Mouse (Mus musculus) right cerebral cortex, postnatal 36 days (tissue): ENCODE data around the gene Tia1.

Experiments
- DNase-seq, 2 experiments: peaks; one replicate each; pipeline ENCODE4 v3.0.0; 2022; ENCODE audit warnings: low spot score in 2 of 2, mixed read lengths in 1 of 2

Tia1 gene

DNA sequence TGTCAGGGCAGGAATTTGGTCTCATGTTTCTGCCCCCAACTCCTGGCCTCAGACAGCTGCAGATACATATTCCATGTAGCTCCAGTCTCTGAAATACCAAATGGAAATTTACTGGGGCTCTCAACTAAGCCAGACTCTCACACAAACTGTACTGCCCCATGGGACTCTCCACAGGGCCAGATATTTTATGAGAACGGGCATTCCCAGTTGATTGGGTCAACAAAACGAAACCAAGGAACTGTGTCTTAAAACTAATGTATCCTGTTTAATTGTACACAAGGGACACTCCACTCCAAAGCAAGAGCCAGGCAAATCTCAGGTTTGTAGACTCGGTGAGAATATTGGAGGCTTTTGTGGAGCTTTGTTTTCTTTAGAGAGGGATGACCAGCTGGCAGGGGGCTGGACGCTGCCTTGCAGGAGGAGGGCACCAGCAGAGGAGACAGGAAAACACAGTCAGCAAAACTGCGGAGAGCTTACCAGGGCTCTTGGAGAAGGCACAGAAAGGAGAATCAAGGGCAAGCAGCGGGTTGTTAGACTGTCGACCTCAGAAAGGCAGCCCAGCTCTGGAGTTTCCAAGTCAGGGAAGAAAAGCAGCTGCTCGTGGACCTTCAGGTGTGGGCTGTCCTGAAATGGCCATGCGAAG is 76.3 kb downstream of the Tia1 start:
- DNase-seq = no peak

DNA sequence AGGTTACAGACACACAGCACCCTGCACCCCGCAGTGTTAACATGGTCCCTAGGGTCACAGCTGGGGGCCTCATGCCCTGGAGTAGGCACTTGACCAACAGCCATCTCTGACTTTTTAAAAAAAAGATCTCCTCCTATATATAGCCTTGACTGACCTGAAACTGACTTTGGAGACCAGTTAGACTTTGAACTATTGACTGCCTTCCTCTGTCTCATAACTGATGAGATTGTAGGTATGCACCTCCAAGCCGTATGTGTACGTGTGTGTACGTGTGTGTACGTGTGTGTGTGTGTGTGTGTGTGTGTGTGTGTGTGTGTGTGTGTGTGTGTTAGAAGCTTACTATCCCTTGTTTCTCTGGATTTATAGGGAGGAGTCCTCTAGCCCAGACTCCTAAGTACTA is 77.9 kb downstream of the Tia1 start:
- DNase-seq = no peak
